Mouse (Mus musculus) embryo, embryonic 9.5 days (tissue): Measurements from ENCODE around the gene Slf2.
A peak's percentile ranks its signal among the peaks of the same experiment; 100 is the strongest.

Source experiments
- DNase-seq: peaks from one replicate; pipeline ENCODE4 v3.0.0-alpha.2; 2017; ENCODE audit errors: extremely low spot score

The Slf2 gene

GRCm38 (mm10) chr19:44930744-44931453, at the start of gene Slf2:
TSS of gene Slf2 (plus strand) at chr19:44931151.
- DNase-seq = peak; percentile 97

GRCm38 (mm10) chr19:44882552-44883024, 48.4 kb upstream of the Slf2 start:
- DNase-seq = peak; percentile 64

GRCm38 (mm10) chr19:44884331-44884730, 46.6 kb upstream of the Slf2 start:
- no peak for DNase-seq

DNA sequence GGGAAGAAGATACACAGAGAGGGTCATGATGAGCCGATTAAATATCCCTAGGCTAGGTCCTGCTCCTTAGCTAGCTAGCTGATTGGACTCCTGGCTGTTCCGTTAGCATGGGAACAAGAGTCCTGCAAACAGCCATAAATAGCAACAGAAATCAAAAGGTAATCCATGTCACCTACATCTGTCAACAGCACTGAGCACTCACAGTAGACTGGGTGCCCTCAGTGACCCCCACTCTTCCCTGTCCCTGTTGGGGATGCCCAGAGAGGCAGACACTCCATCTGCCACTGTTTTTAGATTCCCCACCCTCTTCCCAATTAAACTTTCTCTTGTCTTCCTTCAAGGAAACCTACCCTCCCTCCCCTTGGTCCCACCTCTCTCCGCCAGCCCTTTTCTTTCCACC, 44.5 kb upstream of the Slf2 start:
- no peak for DNase-seq

- DNase-seq = peak; percentile 77
Observed at GRCm38 (mm10) chr19:44887679-44888235, 43.2 kb upstream of the Slf2 start.

DNA sequence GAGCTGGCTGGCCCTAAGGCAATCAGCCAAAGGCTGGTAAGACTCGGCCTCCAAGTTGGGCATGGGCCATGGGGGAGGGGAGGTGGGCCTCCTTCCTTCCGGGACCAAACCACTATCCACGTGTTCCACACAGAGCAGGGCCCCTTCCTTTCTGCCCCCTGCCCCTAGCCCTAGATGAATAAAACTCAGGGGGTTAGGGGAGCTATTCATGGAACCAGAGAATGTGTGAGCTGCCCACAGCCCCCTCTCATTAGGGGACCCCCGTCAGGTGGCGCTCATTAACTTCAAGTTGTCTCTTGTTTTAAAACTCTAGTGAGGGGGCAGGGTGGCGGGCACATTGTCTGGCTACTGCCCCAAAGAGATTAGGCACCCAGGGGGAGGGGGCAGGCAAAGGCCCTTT, 41.4 kb upstream of the Slf2 start:
- no peak for DNase-seq

- no peak for DNase-seq
Observed at GRCm38 (mm10) chr19:44891446-44891845, 39.5 kb upstream of the Slf2 start.

DNA sequence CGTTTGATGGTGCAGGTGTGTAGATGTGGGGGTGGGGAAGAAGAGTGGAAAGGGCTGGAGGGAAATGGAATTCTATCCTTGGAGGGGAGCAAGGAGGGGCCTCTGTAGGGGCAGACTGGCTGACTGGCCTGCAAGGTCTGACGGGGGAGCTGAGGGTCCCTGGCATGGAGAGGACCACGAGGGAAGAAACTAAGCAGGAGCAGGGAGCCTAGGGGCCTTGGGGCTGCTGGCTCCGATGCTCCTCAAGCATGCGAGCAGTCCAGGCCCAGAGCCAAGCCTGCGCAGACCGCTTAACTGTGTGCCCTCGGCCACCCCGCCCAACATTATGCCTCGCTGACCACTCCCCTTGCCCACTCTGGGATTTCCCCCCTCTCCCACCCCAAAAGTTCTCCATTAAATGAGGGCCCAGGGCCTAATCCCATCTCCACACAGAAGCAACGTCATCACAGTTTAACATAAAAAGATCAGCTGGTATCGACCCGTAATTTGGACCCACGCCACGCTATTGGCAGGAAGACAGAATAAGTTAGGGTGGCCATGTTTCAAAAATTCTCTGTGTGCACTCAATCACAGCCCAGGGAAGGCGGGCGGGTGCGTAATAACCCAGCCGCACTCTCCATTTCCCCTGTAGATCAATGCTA, 37.6 kb upstream of the Slf2 start:
- DNase-seq = no peak

- peak; percentile 80 for DNase-seq
Observed at GRCm38 (mm10) chr19:44895245-44895644, 35.7 kb upstream of the Slf2 start.

DNA sequence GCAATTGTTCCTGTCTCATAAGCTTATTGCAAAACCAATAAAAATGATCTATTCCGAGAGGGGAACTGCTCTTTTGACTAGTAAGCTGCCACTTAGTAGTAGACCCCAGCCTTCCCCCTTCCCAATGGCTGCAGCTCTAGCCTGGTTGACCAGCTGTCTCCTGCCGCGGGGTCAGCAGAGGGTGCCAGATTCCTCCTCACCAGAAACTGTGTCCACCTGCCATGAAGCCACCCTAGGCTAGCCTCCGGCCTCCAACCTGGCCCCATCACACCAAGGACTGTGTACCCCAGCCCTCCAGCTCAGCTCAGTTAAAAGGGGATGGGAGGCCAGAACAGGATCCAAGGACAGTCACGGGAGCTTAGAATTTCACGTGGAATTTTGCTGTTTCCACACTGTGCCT, 34.5 kb upstream of the Slf2 start:
- no peak for DNase-seq

DNA sequence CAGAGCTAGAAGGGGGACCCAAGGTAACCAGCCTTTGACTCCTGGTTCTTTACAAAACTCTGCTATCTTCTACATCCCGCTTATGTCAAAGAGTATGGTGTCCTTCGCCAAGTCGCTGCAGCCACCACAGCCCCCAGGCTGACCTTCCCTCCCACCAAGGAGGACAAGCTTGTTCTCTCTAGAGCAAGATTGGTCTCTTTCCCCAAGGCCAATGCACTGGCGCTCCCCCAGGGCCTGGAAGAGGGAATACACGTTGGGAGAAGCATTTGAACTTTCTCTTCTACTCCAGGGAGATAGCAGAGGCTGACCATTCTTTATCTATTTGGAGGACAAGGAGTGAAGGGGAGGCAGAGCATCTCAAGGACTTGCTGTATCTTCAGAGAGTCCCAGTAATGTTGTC, 33.4 kb upstream of the Slf2 start:
- DNase-seq = no peak

DNA sequence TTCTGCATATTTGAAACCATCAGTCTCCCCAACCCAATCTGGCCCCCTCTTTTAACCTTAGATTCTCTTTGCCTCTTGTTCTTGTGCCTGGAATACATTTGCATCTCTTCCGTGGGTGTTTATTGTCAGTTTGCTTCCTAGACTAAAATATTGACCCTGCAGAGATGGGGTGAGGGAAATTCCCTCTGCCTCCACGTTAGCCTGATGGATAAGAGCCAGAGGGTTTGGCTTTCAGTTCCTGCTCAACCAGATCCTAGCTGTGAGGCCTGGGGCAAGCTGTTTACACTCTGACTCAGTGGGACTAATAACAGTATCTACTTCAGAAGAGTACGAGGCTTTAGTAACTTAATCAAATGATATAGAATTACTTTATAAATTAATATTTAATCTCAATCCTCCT, 32.3 kb upstream of the Slf2 start:
- DNase-seq = no peak

DNA sequence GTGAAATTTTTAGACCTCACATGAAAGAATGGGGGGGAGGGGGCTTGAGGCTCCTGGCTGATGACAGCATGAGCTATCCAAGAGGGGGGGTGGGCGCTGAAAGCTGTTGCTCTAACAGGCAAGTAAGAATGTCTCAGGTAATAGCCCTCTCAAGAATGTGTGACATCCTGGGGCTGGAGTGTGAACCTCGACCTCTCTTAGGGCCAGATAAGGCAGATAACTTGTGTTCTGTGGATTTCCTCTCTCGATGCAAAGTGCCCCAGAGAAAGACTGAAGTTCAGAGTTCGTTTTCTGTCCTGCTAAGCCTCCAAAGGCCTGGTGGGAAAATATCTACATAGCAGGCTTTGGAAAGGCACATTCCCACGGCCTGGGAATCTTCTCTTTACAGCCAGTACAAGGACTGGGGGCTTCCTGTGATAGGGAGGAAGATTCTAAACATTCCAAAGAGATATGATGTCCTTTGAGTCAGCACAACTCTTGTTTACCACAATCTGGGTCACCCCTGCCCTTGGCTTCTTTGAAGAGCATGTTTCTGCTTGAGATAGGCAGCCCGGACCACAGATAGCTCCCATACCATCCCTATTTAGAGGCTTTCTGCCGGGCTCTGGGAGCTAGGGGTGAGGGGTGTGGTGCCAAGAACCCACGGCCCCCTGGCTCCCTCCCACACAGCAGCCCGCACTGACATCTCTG, 31.7 kb upstream of the Slf2 start:
- no peak for DNase-seq

- no peak for DNase-seq
Observed at GRCm38 (mm10) chr19:44899947-44900773, 30.8 kb upstream of the Slf2 start.

DNA sequence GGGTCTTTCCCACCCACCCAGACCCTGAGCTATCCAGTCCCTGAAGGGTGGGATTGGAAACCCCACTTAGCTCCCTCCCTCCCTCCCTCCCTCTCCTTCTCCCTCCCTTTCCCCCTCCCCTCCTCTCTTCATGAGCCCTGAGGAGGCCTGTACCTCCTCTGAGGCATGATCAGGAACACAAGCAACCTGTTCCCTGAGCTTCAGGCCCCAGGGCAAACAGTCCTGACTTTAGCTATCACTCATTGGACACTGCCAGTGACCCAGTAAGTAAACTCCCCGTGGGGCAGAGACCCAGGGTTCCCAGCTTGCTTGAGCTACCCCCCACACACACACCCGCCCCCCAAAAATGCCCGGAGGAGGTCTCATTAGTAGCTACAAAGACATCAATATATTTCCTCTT, 29.9 kb upstream of the Slf2 start:
- no peak for DNase-seq

DNA sequence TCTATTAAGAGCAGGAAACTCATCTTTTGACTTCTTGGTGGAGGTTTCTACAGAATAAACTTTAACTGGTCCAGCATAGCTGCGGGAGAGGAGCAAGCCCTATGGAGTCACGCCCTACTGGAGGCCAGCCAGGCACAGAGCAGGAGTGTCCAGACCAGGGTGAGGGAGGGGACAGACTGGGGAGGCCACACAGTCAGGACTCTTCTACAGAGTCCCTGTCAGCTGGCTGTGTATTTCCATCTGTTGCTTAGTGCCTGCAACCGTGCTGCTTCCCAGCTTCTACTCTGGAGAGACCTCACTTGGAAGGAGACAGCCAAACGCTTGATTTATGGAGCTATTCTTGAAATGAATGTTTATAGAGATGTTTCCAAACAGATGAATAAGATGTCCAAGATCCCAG, 28.6 kb upstream of the Slf2 start:
- no peak for DNase-seq

- no peak for DNase-seq
Observed at GRCm38 (mm10) chr19:44903343-44904000, 27.5 kb upstream of the Slf2 start.

DNA sequence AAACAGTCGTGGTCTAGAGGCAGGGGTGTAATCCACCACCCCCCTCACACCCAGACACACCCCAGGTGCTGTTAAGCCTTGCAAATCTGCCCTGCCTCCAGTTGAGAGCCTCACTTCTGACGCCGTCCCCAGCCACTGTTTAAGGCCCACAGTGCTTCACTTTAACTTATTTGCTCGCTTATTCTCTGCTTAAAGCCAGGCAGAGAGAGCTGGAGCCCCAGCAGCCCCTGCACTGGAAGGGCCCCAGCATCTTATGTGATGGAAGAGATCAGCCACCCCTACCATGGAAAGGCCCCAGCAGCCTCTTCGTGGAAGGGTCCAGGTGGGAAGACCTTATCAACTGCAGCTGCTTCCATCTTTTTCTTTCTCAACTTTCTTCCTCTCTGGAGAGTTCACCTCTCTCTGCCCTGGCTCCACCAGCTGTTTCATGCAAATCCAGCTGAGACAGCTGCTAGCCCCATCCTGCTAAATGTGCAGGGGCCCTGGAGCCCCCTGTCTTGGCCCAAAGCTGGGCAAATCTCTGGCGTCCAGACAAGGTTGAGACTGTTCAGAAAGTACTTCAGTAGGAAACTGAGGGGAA, 26.7 kb upstream of the Slf2 start:
- no peak for DNase-seq

DNA sequence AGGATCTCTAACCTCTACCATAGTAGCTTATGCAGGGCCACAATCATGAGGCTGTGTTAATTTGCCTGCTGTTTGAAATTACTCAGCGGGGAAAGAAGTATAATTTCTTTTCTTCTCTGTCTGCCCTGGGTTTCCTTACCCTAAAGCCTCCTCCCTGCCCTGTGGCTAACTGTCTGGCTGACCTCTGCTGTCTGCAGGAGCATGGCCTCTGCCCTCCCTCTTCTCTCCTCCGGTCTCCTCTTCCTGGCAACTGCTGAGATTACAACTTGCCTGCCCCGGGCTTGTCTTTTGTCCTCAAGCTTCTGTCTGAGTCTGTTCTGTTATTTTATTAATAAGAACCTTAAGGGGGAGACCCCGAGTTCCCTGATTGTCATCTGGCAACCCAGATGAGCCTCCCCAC, 25.6 kb upstream of the Slf2 start:
- DNase-seq = no peak

DNA sequence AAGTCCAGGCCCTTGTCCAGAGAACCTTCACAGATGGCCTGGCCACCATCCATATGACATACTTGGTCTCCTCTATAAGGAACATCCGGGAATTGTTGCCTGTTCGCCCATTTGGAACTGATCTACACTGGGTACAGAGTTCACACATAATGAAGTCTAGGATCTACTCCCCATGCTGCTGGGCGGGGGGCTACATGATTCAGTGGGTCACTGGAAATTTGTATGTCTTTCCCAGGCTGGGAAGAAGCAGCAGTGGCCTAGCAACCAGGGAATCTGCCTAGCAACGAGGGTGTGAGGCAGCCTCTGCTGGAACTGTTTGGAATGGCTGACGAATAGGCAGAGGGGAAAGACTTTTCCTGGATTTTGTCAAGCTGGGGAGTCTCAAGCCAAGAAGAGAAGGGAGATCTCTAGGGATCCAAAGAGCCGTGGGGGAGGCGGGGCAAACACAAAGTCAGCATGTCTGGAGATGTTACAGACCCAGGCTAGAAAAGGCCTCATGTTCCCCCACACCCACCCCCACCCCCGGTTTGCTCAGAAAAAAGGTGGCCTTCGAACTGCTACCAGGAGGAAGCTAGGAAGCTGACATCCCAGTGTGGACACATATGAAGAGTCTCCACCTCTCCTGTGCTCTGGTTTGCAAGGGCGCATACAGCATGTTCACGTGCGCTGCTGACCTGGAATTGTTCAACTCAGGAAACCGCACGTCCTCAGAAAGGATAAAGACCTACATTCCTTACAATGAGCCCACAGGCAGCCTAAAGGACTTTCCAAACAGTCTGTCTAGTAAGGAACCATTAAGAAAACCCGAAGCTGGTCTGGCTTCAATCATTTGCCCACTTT, 22.9 kb upstream of the Slf2 start:
- no peak for DNase-seq
